Mouse (Mus musculus) ES-Bruce4 (cell line): Measurements from ENCODE around the gene Cd180.

ENCODE experiments used
- CTCF ChIP-seq: IDR thresholded peaks from one replicate; pipeline ENCODE4 v1.8.1; 2011; ENCODE audit warnings: low read depth, low read length
- EP300 ChIP-seq: IDR thresholded peaks from 2 replicates; pipeline ENCODE4 v1.6.1; 2011; ENCODE audit warnings: low read depth, low read length; ENCODE audit not compliant: insufficient read depth
- POLR2A ChIP-seq: IDR thresholded peaks from one replicate; pipeline ENCODE4 v1.8.1; 2011; ENCODE audit warnings: low read length; ENCODE audit not compliant: insufficient read depth

DNA sequence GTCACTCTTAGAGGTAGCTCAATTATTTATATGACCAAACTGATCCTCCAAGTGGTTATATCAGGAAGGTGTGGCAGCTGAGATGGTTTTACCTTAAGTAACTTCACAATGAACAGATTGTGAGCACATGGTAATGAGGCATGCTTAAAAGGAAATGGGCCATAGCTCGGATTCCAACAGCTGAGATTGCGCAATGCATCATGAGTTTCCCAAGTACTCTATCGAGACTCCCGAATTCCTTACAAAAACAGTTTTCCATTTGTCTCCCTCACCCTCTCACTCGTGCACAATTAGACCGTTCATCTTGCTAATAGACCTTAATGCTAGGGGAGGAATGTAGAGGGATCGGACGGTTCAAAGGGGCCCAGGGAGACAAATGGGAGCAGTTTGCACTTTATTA, 76.8 kb downstream of the Cd180 start:
- TF ChIP-seq CTCF (no peak), POLR2A (no peak), EP300 (no peak)
